Mouse (Mus musculus) hindbrain, postnatal 0 days (tissue): ENCODE data around the gene Olfr1201. TPM values are rescaled to one million over a fixed set of nuclear protein-coding genes. Genes with fewer than 3 reads are reported as not detected.

Experiments used
- ATAC-seq: fragments of 200-750 bp; cut with Nextera tagmentation; 2 replicates; pipeline ENCODE4 v1.8.0; 2017; ENCODE audit warnings: mild to moderate bottlenecking, moderate TSS enrichment, moderate library complexity
- DNase-seq: peaks from one replicate; pipeline ENCODE4 v3.0.0-alpha.2; 2015; ENCODE audit warnings: low spot score
- H3K27ac ChIP-seq: fragments of 300-500 bp; sonication (generic); 2 replicates; pipeline ENCODE4 v1.5.1; 2014; ENCODE audit warnings: mild to moderate bottlenecking
- H3K27me3 ChIP-seq: fragments of 300-500 bp; sonication (generic); 2 replicates; pipeline ENCODE4 v1.6.1; 2014; ENCODE audit warnings: low read length, mixed read lengths; ENCODE audit not compliant: insufficient read depth
- H3K36me3 ChIP-seq: fragments of 300-500 bp; sonication (generic); 2 replicates; pipeline ENCODE4 v1.6.1; 2014; ENCODE audit warnings: low read length, mixed read lengths; ENCODE audit not compliant: insufficient read depth
- H3K4me1 ChIP-seq: fragments of 300-500 bp; sonication (generic); 2 replicates; pipeline ENCODE4 v1.6.1; 2014; ENCODE audit warnings: antibody characterized with exemption, low read length, mixed read lengths; ENCODE audit not compliant: insufficient read depth
- H3K4me2 ChIP-seq: fragments of 300-500 bp; sonication (generic); 2 replicates; pipeline ENCODE4 v1.6.1; 2014; ENCODE audit warnings: low read depth, mild to moderate bottlenecking, low read length, moderate library complexity, mixed read lengths
- H3K4me3 ChIP-seq: fragments of 300-500 bp; sonication (generic); 2 replicates; pipeline ENCODE4 v1.5.1; 2014; ENCODE audit warnings: low read length
- H3K9ac ChIP-seq: fragments of 300-500 bp; sonication (generic); replicated peaks from 2 replicates; pipeline ENCODE4 v1.6.1; 2014; ENCODE audit warnings: mild to moderate bottlenecking, low read length, moderate library complexity, mixed read lengths
- H3K9me3 ChIP-seq: fragments of 300-500 bp; sonication (generic); 2 replicates; pipeline ENCODE4 v1.6.1; 2016; ENCODE audit warnings: low read length, mixed read lengths
- CTCF ChIP-seq: IDR thresholded peaks from 2 replicates; pipeline ENCODE4 v1.5.1; 2016; ENCODE audit warnings: antibody characterized with exemption, control low read depth, low read depth
- WGBS: fragments of 180-500 bp; shearing (Covaris S2); extraction: QIAGEN DNeasy Blood & Tissue Kit; methylation state at CpG from one replicate; pipeline ENCODE4 v1.1.7; 2014; 5-methylcytosine and 5-hydroxymethylcytosine counted together
- polyA plus RNA-seq: library from polyadenylated mRNA; unstranded; fragments of >200 nt; fragmentation: Nextera tagmentation; extraction: Ambion mirVana; gene quantifications from 2 replicates; pipeline ENCODE4 v1.2.1, GENCODE M21; 2015
- total RNA-seq: library from RNA; depleted of rRNA; stranded (reverse); fragments of >200 nt; gene quantifications from 2 replicates; pipeline ENCODE4 v1.2.3, GENCODE M21; 2014; rRNA removed

Gene Olfr1201
- total RNA-seq (not detected in 2 replicates), polyA plus RNA-seq (not detected in 2 replicates)

GRCm38 (mm10) chr2:88792736-88793135 is at the start of gene Olfr1201:
Gene Olfr1201 (plus strand): TSS chr2:88793036.
- no peak within 1 kb of the TSS for H3K9ac ChIP-seq

GRCm38 (mm10) chr2:88743379-88743778 is 49.5 kb upstream of the Olfr1201 start:
- Histone ChIP-seq H3K4me3 (no peak overlapping the region), H3K9me3 (no peaks in the 10 kb centered on the region), H3K27me3 (no peaks in the 10 kb centered on the region), H3K4me1 (no peaks in the 10 kb centered on the region), H3K4me2 (no peak overlapping the region), H3K9ac (no peak overlapping the region), H3K27ac (no peak overlapping the region), H3K36me3 (no peaks in the 10 kb centered on the region)
- no peak for DNase-seq
- no peak for TF ChIP-seq CTCF
- WGBS, result 75% methylated on average over 3 of the region's 3 CpGs
- ATAC-seq, result no peak

More at GRCm38 (mm10) chr2:88792736-88793135, at the start of gene Olfr1201:
- no peak within 1 kb of the TSS for H3K4me2 ChIP-seq
- no peak within 1 kb of the TSS for H3K27ac ChIP-seq
- no peaks in the 10 kb centered on the region for H3K9me3 ChIP-seq
- no peaks in the 10 kb centered on the region for H3K36me3 ChIP-seq
- TF ChIP-seq CTCF, result no peak
- ATAC-seq (no peak), DNase-seq (no peak)
- H3K27me3 ChIP-seq, result no peaks in the 10 kb centered on the region
- WGBS, result 78% methylated on average over 6 of the region's 6 CpGs
- no peak within 1 kb of the TSS for H3K4me3 ChIP-seq
- H3K4me1 ChIP-seq, result no peaks in the 10 kb centered on the region

GRCm38 (mm10) chr2:88751270-88751669 is 41.6 kb upstream of the Olfr1201 start, which contains the start of gene Olfr1198:
Gene Olfr1198 (minus strand): TSS chr2:88751370.
- Histone ChIP-seq H3K27ac (no peak within 1 kb of the TSS), H3K4me1 (no peaks in the 10 kb centered on the region), H3K27me3 (no peaks in the 10 kb centered on the region), H3K9ac (no peak within 1 kb of the TSS), H3K36me3 (no peaks in the 10 kb centered on the region), H3K4me3 (no peak within 1 kb of the TSS), H3K4me2 (no peak within 1 kb of the TSS), H3K9me3 (no peaks in the 10 kb centered on the region)
- no peak for TF ChIP-seq CTCF
- no peak for DNase-seq
- no peak for ATAC-seq
- WGBS, result 79% methylated on average over 2 of the region's 2 CpGs

DNA sequence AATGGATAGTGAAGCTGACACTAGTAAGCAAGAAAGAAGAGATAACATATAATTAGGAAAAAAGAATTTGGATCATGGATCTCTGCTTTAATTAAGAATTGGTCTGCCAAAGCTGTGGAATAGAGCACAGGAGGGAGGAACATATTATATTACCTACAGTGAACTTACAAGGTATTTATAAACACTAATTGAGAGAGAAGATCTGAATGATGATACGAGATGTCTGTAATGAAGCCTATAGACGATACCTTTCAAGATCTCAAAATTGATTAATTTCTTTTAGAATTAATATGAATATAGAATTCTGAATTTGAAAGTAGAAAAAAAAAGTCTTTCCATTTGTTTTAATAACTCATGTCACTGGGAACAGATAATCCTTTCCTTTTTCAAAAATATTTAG is 32.5 kb upstream of the Olfr1201 start, which contains the start of gene Olfr1199:
Gene Olfr1199, minus strand, starts transcription at position 101 of the 400 bp plus-strand sequence.
- no peak for TF ChIP-seq CTCF
- no peak for ATAC-seq
- Histone ChIP-seq H3K27me3 (no peaks in the 10 kb centered on the region), H3K27ac (no peak within 1 kb of the TSS), H3K9ac (no peak within 1 kb of the TSS), H3K9me3 (no peaks in the 10 kb centered on the region), H3K36me3 (no peaks in the 10 kb centered on the region), H3K4me3 (no peak within 1 kb of the TSS), H3K4me1 (no peaks in the 10 kb centered on the region), H3K4me2 (no peak within 1 kb of the TSS)
- 96% methylated on average over 2 of the region's 2 CpGs for WGBS
- no peak for DNase-seq

DNA sequence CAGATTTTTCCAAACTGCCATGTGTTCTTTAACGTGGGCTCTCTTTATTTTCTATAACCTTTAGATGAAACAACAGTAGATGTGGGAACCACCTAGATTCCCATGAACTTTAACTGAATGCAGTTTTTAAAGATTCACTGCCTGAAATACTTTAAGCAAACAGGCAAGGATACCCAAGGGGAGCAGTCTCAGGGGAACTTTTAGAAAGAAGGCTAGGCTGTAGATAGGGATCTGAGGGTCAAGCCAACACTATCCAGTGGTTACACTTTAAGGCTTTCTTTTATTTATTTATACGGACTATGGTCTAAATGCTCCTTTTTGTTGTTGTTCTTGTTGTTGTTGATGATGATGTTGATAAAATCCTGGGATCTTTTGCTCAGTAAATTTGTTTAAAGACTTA is 22.4 kb upstream of the Olfr1201 start, which contains the start of gene Olfr1200:
Gene Olfr1200, minus strand, starts transcription at position 101 of the 400 bp plus-strand sequence.
- H3K27ac ChIP-seq, result no peak within 1 kb of the TSS
- no peak for ATAC-seq
- no peaks in the 10 kb centered on the region for H3K9me3 ChIP-seq
- WGBS, result 79% methylated on average over 2 of the region's 2 CpGs
- H3K27me3 ChIP-seq, result no peaks in the 10 kb centered on the region
- no peaks in the 10 kb centered on the region for H3K36me3 ChIP-seq
- no peak within 1 kb of the TSS for H3K4me2 ChIP-seq
- H3K9ac ChIP-seq, result no peak within 1 kb of the TSS
- DNase-seq, result no peak
- no peaks in the 10 kb centered on the region for H3K4me1 ChIP-seq
- no peak within 1 kb of the TSS for H3K4me3 ChIP-seq
- TF ChIP-seq CTCF, result no peak

- Histone ChIP-seq H3K27me3 (no peaks in the 10 kb centered on the region), H3K27ac (no peak within 1 kb of the TSS), H3K9ac (no peak within 1 kb of the TSS), H3K4me1 (no peaks in the 10 kb centered on the region), H3K4me2 (no peak within 1 kb of the TSS), H3K4me3 (no peak within 1 kb of the TSS), H3K9me3 (no peaks in the 10 kb centered on the region), H3K36me3 (no peaks in the 10 kb centered on the region)
- ATAC-seq, result no peak
- WGBS, result 84% methylated on average over 1 of the region's 1 CpGs
- TF ChIP-seq CTCF, result no peak
- DNase-seq, result no peak
Observed at GRCm38 (mm10) chr2:88814196-88814595, 21.4 kb downstream of the Olfr1201 start, which contains the start of gene Olfr1202. Gene Olfr1202 (plus strand): TSS chr2:88814496.

GRCm38 (mm10) chr2:88829437-88829836 is 36.6 kb downstream of the Olfr1201 start, which contains the start of gene Olfr1205:
Gene Olfr1205 (plus strand): TSS chr2:88829737.
- DNase-seq, result no peak
- H3K4me1 ChIP-seq, result no peaks in the 10 kb centered on the region
- H3K27ac ChIP-seq, result no peak within 1 kb of the TSS
- no peaks in the 10 kb centered on the region for H3K36me3 ChIP-seq
- no peaks in the 10 kb centered on the region for H3K27me3 ChIP-seq
- no peak for ATAC-seq
- H3K9ac ChIP-seq, result no peak within 1 kb of the TSS
- WGBS, result 91% methylated on average over 2 of the region's 2 CpGs
- no peak within 1 kb of the TSS for H3K4me2 ChIP-seq
- no peak within 1 kb of the TSS for H3K4me3 ChIP-seq
- no peaks in the 10 kb centered on the region for H3K9me3 ChIP-seq
- no peak for TF ChIP-seq CTCF
